Mouse (Mus musculus) forebrain, postnatal 0 days (tissue): ENCODE measurements at regions not wholly inside any gene's neighbourhood (a gene's known extent, or its start where the extent isn't known, plus 50 kb on each side); places are given as distances from the start of the nearest gene placed in this dataset.

Source experiments
- ATAC-seq: fragments of 200-750 bp; cut with Nextera tagmentation; 2 replicates; pipeline ENCODE4 v1.8.0; 2017; ENCODE audit warnings: mild to moderate bottlenecking, moderate library complexity
- DNase-seq: peaks from one replicate; pipeline ENCODE4 v3.0.0-alpha.2; 2015
- H3K27ac ChIP-seq: fragments of 300-500 bp; sonication (generic); 2 replicates; pipeline ENCODE4 v1.5.1; 2014; ENCODE audit warnings: low read depth, mild to moderate bottlenecking, antibody characterized with exemption, low read length, moderate library complexity, mixed read lengths
- H3K27me3 ChIP-seq: fragments of 300-500 bp; sonication (generic); 2 replicates; pipeline ENCODE4 v1.6.1; 2014; ENCODE audit warnings: mild to moderate bottlenecking, low read length, mixed read lengths; ENCODE audit not compliant: insufficient read depth
- H3K36me3 ChIP-seq: fragments of 300-500 bp; sonication (generic); 2 replicates; pipeline ENCODE4 v1.6.1; 2014; ENCODE audit warnings: mild to moderate bottlenecking, moderate library complexity; ENCODE audit not compliant: insufficient read depth
- H3K4me1 ChIP-seq: fragments of 300-500 bp; sonication (generic); 2 replicates; pipeline ENCODE4 v1.6.1; 2014; ENCODE audit warnings: antibody characterized with exemption; ENCODE audit not compliant: insufficient read depth
- H3K4me2 ChIP-seq: fragments of 300-500 bp; sonication (generic); 2 replicates; pipeline ENCODE4 v1.6.1; 2014; ENCODE audit warnings: low read depth, mild to moderate bottlenecking, moderate library complexity
- H3K4me3 ChIP-seq: fragments of 300-500 bp; sonication (generic); 2 replicates; pipeline ENCODE4 v1.5.1; 2014; ENCODE audit warnings: low read depth, low read length, mixed read lengths
- H3K9ac ChIP-seq: fragments of 300-500 bp; sonication (generic); 2 replicates; pipeline ENCODE4 v1.6.1; 2014; ENCODE audit warnings: mild to moderate bottlenecking
- H3K9me3 ChIP-seq: fragments of 300-500 bp; sonication (generic); 2 replicates; pipeline ENCODE4 v1.6.1; 2016; ENCODE audit warnings: low read length
- CTCF ChIP-seq: sonication (generic); IDR thresholded peaks from 2 replicates; pipeline ENCODE4 v1.5.1; 2016; ENCODE audit warnings: antibody characterized with exemption, control low read depth, low read depth
- WGBS: fragments of 180-500 bp; shearing (Covaris S2); extraction: QIAGEN DNeasy Blood & Tissue Kit; methylation state at CpG from one replicate; pipeline ENCODE4 v1.1.7; 2014; 5-methylcytosine and 5-hydroxymethylcytosine counted together

- H3K4me1 ChIP-seq: peaks cover 14% of the 10 kb centered on the region; the same call in 1 of the 2 replicates
- H3K36me3 ChIP-seq: no peaks in the 10 kb centered on the region
- ATAC-seq: no peak
- no peaks in the 10 kb centered on the region for H3K27me3 ChIP-seq
- no peak overlapping the region for H3K4me3 ChIP-seq
- DNase-seq: no peak
- H3K27ac ChIP-seq: no peak overlapping the region
- no peaks in the 10 kb centered on the region for H3K9me3 ChIP-seq
- WGBS: 74% methylated on average over 5 of the region's 5 CpGs
- no peak overlapping the region; the same call in 1 of the 2 replicates for H3K9ac ChIP-seq
- H3K4me2 ChIP-seq: no peak overlapping the region
- TF ChIP-seq CTCF: no peak
Observed at GRCm38 (mm10) chr19:6610715-6611114, 67.9 kb upstream of the Slc22a12 start.

- ATAC-seq (0 out of 2 replicates have a peak, but pooled peaks have one; percentile 12), DNase-seq (no peak)
- H3K9me3 ChIP-seq: no peaks in the 10 kb centered on the region
- no peak overlapping the region for H3K27ac ChIP-seq
- 30% methylated on average over 8 of the region's 8 CpGs for WGBS
- no peaks in the 10 kb centered on the region for H3K36me3 ChIP-seq
- no peak overlapping the region for H3K4me3 ChIP-seq
- H3K9ac ChIP-seq: no peak overlapping the region; the same call in 1 of the 2 replicates
- no peaks in the 10 kb centered on the region for H3K27me3 ChIP-seq
- no peak overlapping the region for H3K4me2 ChIP-seq
- H3K4me1 ChIP-seq: peaks cover 14% of the 10 kb centered on the region; the same call in 1 of the 2 replicates
- TF ChIP-seq CTCF: no peak
Observed at GRCm38 (mm10) chr19:6610051-6610450, 67.2 kb upstream of the Slc22a12 start.

- Histone ChIP-seq H3K27me3 (no peaks in the 10 kb centered on the region), H3K4me1 (peaks cover 14% of the 10 kb centered on the region; the same call in 1 of the 2 replicates), H3K27ac (no peak overlapping the region), H3K9ac (no peak overlapping the region), H3K4me2 (no peak overlapping the region), H3K4me3 (no peak overlapping the region), H3K9me3 (no peaks in the 10 kb centered on the region), H3K36me3 (no peaks in the 10 kb centered on the region)
- DNase-seq (no peak), ATAC-seq (no peak)
- TF ChIP-seq CTCF: no peak
- WGBS: 83% methylated on average over 2 of the region's 2 CpGs
Observed at GRCm38 (mm10) chr19:6607501-6607900, 64.7 kb upstream of the Slc22a12 start.

- TF ChIP-seq CTCF: no peak
- Histone ChIP-seq H3K27ac (0 out of 2 replicates have a peak overlapping the region, but pooled peaks have one; percentile 29), H3K36me3 (no peaks in the 10 kb centered on the region), H3K4me3 (no peak overlapping the region), H3K9me3 (no peaks in the 10 kb centered on the region), H3K27me3 (no peaks in the 10 kb centered on the region), H3K4me2 (no peak overlapping the region), H3K9ac (no peak overlapping the region), H3K4me1 (peaks cover 14% of the 10 kb centered on the region; the same call in 1 of the 2 replicates)
- WGBS: 58% methylated on average over 7 of the region's 7 CpGs
- peak; percentile 33 for DNase-seq
- ATAC-seq: peak; percentile 59
Observed at GRCm38 (mm10) chr19:6606667-6607066, 63.8 kb upstream of the Slc22a12 start.

GRCm38 (mm10) chr19:6604702-6605101 is 61.9 kb upstream of the Slc22a12 start:
- no peak for ATAC-seq
- no peak for DNase-seq
- no peak overlapping the region for H3K4me2 ChIP-seq
- no peak overlapping the region for H3K27ac ChIP-seq
- no peaks in the 10 kb centered on the region for H3K9me3 ChIP-seq
- no peak overlapping the region for H3K9ac ChIP-seq
- no peaks in the 10 kb centered on the region for H3K27me3 ChIP-seq
- H3K4me1 ChIP-seq: peaks cover 11% of the 10 kb centered on the region; the same call in 1 of the 2 replicates
- no peak overlapping the region for H3K4me3 ChIP-seq
- WGBS: 66% methylated on average over 8 of the region's 8 CpGs
- H3K36me3 ChIP-seq: no peaks in the 10 kb centered on the region
- TF ChIP-seq CTCF: peak; percentile 23

GRCm38 (mm10) chr19:6600873-6601530 is 58.2 kb upstream of the Slc22a12 start:
- Histone ChIP-seq H3K4me3 (no peak overlapping the region), H3K9me3 (no peaks in the 10 kb centered on the region), H3K27me3 (no peaks in the 10 kb centered on the region), H3K27ac (no peak overlapping the region), H3K36me3 (no peaks in the 10 kb centered on the region), H3K4me2 (no peak overlapping the region), H3K4me1 (peaks cover 1% of the 10 kb centered on the region; the same call in 1 of the 2 replicates), H3K9ac (no peak overlapping the region)
- no peak for TF ChIP-seq CTCF
- WGBS: 52% methylated on average over 12 of the region's 12 CpGs
- DNase-seq: no peak
- no peak for ATAC-seq

- no peaks in the 10 kb centered on the region for H3K27me3 ChIP-seq
- no peaks in the 10 kb centered on the region for H3K36me3 ChIP-seq
- H3K4me1 ChIP-seq: no peaks in the 10 kb centered on the region
- no peak overlapping the region for H3K4me2 ChIP-seq
- WGBS: 89% methylated on average over 3 of the region's 3 CpGs
- ATAC-seq (no peak), DNase-seq (no peak)
- TF ChIP-seq CTCF: no peak
- no peak overlapping the region for H3K27ac ChIP-seq
- no peak overlapping the region for H3K4me3 ChIP-seq
- no peaks in the 10 kb centered on the region for H3K9me3 ChIP-seq
- no peak overlapping the region for H3K9ac ChIP-seq
Observed at GRCm38 (mm10) chr19:6599281-6599680, 56.4 kb upstream of the Slc22a12 start.
